Mouse (Mus musculus) liver, embryonic 14.5 days (tissue): ENCODE measurements at regions not wholly inside any gene's neighbourhood (a gene's known extent, or its start where the extent isn't known, plus 50 kb on each side); places are given as distances from the start of the nearest gene placed in this dataset.

Source experiments
- ATAC-seq: fragments of 200-750 bp; cut with Nextera tagmentation; 2 replicates; pipeline ENCODE4 v1.8.0; 2017; ENCODE audit warnings: moderate number of reproducible peaks, mild to moderate bottlenecking, moderate library complexity; ENCODE audit not compliant: insufficient read depth
- DNase-seq, 3 experiments: peaks; one replicate each; pipeline ENCODE4 v3.0.0-alpha.2; 2012 to 2013; ENCODE audit warnings: low read depth in 3 of 3, low spot score in 3 of 3
- H3K27ac ChIP-seq: fragments of 300-500 bp; sonication (generic); 2 replicates; pipeline ENCODE4 v1.5.1; 2014; ENCODE audit warnings: moderate library complexity, mild to moderate bottlenecking, control low read depth, inconsistent platforms
- H3K27me3 ChIP-seq: fragments of 300-500 bp; sonication (generic); 2 replicates; pipeline ENCODE4 v1.6.1; 2014; ENCODE audit warnings: mild to moderate bottlenecking, low read length, moderate library complexity; ENCODE audit not compliant: control insufficient read depth, insufficient read depth
- H3K36me3 ChIP-seq: fragments of 300-500 bp; sonication (generic); replicated peaks from 2 replicates; pipeline ENCODE4 v1.6.1; 2014; ENCODE audit warnings: low read depth; ENCODE audit not compliant: control insufficient read depth, insufficient read depth
- H3K4me1 ChIP-seq, 2 experiments: fragments of 200-500 bp in 1 of 2; fragments of 300-500 bp in 1 of 2; sonication (generic) in 1 of 2; replicated peaks; 2 replicates each; pipeline ENCODE4 v1.6.1; 2012 to 2014; ENCODE audit warnings: antibody characterized with exemption in 1 of 2, inconsistent platforms in 1 of 2, low read length in 1 of 2; ENCODE audit not compliant: control insufficient read depth in 2 of 2, insufficient read depth in 2 of 2
- H3K4me2 ChIP-seq: fragments of 300-500 bp; sonication (generic); 2 replicates; pipeline ENCODE4 v1.6.1; 2014; ENCODE audit warnings: low read depth, mild to moderate bottlenecking, control low read depth, moderate library complexity
- H3K4me3 ChIP-seq, 2 experiments: fragments of 200-500 bp in 1 of 2; fragments of 300-500 bp in 1 of 2; sonication (generic) in 1 of 2; 2 replicates each; pipeline ENCODE4 v1.5.1; 2012 to 2014; ENCODE audit warnings: low read depth in 2 of 2, low read length in 2 of 2, mild to moderate bottlenecking in 2 of 2, control low read depth in 1 of 2, inconsistent platforms in 1 of 2, moderate library complexity in 1 of 2; ENCODE audit not compliant: insufficient read depth in 1 of 2
- H3K9ac ChIP-seq: fragments of 300-500 bp; sonication (generic); replicated peaks from 2 replicates; pipeline ENCODE4 v1.6.1; 2014; ENCODE audit warnings: mild to moderate bottlenecking, control low read depth, moderate library complexity
- H3K9me3 ChIP-seq: fragments of 300-500 bp; sonication (generic); 2 replicates; pipeline ENCODE4 v1.6.1; 2016; ENCODE audit warnings: low read length, mixed read lengths; ENCODE audit not compliant: control insufficient read depth
- CTCF ChIP-seq: IDR thresholded peaks from 2 replicates; pipeline ENCODE4 v1.5.1; 2016; ENCODE audit warnings: antibody characterized with exemption, low read depth, control low read depth
- EP300 ChIP-seq: IDR thresholded peaks from 2 replicates; pipeline ENCODE4 v1.6.1; 2016; ENCODE audit warnings: antibody characterized with exemption, low read depth
- WGBS: fragments of 180-500 bp; shearing (Covaris S2); extraction: QIAGEN DNeasy Blood & Tissue Kit; methylation state at CpG from one replicate; pipeline ENCODE4 v1.1.7; 2014; ENCODE audit not compliant: insufficient replicate concordance; 5-methylcytosine and 5-hydroxymethylcytosine counted together

DNA sequence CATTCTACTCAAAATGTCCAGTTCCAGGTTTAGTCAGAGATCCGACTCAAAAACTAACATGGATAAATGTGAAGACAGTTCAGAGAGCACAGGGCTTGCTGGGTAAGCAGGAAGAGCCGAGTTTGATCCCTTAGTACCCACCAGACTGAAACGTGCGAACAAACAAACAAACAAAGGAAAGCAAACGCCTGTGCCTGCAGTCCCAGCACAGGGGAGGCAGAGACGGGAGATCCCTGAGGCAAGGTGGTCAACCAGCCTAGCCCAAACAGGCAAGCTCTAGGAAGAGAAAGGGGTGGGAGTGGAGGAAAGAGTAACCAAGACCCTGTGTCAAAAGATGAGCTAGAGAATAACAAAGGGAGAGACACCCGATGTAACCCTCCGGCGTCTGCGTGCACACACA lies 293.5 kb upstream of the Sdk2 start:
- Histone ChIP-seq H3K36me3 (no peaks in the 10 kb centered on the region), H3K4me3 (no peak overlapping the region), H3K4me2 (no peak overlapping the region), H3K4me1 (no peaks in the 10 kb centered on the region), H3K27ac (no peak overlapping the region), H3K27me3 (no peaks in the 10 kb centered on the region), H3K9ac (no peak overlapping the region), H3K9me3 (no peaks in the 10 kb centered on the region)
- DNase-seq, result no peak
- WGBS, result 65% methylated on average over 10 of the region's 10 CpGs
- TF ChIP-seq CTCF, result no peak
- TF ChIP-seq EP300, result no peak
- no peak for ATAC-seq

DNA sequence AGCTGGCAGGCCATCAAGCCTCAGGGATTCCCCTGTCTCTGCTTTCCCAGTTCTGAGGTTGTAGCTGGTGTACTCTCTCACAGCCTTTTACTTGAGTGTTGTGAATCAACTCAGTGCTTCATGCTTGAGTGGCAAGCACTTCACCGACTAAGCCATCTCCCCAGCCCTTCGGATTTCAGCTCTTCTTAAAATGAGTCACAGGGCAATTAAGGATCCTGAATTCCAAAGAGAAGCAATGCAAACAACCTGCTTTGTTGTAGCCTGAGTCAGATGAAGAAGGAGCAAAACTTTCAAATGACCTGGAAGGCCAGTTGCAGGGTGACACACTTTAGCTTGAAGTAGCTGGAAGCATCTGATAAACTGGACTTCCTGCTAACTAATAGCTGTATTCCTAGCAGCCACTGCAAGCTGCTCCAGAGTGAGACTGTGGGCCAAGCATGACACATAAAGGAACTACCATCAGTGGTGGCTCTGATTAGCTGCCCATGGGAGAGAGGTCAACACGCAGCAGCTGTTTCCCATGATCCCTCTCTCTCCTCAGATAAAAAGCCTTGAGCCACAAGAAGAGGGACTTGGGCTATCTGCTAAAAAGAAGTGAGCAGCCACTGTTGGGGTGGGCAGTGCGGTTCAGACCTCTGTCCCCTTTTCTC lies 285.4 kb upstream of the Sdk2 start:
- DNase-seq, result no peak
- WGBS, result 31% methylated on average over 4 of the region's 4 CpGs

DNA sequence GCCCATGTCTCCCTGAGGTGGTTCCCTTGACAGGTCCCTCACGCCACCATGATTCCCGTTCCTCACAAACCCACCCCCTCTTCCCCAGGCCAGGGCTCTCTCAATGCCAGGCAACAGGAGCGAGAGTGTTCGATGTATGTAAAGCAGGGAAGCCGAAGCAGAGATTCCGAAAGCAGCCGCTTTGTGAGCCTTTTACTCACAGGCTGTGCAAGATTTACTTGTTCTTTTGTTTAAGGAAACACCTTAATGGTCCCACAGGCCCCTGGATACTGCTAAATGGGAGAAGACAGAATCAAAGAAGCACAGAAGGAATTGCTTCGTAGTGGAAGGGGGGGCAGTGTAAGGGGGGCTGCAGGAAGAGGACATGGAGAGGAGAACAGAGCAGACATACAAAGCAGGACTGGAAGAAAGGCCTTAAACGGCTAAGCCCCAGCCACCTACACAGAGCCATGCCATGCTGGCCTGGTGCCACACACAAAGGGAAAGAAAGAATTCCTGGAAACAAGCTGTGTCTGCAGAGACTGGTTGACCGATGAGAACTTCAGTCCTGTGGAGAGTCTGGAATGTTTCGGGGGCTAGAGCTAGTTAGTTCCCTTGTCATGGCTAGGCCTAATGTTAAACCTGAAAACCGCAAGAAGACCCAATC lies 270.1 kb upstream of the Sdk2 start:
- Histone ChIP-seq H3K9ac (no peak overlapping the region), H3K27me3 (no peaks in the 10 kb centered on the region), H3K27ac (no peak overlapping the region), H3K36me3 (no peaks in the 10 kb centered on the region), H3K9me3 (no peaks in the 10 kb centered on the region), H3K4me1 (no peaks in the 10 kb centered on the region), H3K4me3 (no peak overlapping the region), H3K4me2 (no peak overlapping the region)
- WGBS, result 76% methylated on average over 12 of the region's 12 CpGs
- DNase-seq (no peak), ATAC-seq (no peak)
- TF ChIP-seq CTCF, result no peak
- TF ChIP-seq EP300, result no peak

More for the DNA sequence above, 285.4 kb upstream of the Sdk2 start:
- TF ChIP-seq CTCF (no peak), EP300 (no peak)
- Histone ChIP-seq H3K27ac (no peak overlapping the region), H3K4me3 (no peak overlapping the region), H3K4me2 (no peak overlapping the region), H3K4me1 (no peaks in the 10 kb centered on the region), H3K9ac (no peak overlapping the region), H3K36me3 (no peaks in the 10 kb centered on the region), H3K27me3 (no peaks in the 10 kb centered on the region), H3K9me3 (no peaks in the 10 kb centered on the region)
- no peak for ATAC-seq

DNA sequence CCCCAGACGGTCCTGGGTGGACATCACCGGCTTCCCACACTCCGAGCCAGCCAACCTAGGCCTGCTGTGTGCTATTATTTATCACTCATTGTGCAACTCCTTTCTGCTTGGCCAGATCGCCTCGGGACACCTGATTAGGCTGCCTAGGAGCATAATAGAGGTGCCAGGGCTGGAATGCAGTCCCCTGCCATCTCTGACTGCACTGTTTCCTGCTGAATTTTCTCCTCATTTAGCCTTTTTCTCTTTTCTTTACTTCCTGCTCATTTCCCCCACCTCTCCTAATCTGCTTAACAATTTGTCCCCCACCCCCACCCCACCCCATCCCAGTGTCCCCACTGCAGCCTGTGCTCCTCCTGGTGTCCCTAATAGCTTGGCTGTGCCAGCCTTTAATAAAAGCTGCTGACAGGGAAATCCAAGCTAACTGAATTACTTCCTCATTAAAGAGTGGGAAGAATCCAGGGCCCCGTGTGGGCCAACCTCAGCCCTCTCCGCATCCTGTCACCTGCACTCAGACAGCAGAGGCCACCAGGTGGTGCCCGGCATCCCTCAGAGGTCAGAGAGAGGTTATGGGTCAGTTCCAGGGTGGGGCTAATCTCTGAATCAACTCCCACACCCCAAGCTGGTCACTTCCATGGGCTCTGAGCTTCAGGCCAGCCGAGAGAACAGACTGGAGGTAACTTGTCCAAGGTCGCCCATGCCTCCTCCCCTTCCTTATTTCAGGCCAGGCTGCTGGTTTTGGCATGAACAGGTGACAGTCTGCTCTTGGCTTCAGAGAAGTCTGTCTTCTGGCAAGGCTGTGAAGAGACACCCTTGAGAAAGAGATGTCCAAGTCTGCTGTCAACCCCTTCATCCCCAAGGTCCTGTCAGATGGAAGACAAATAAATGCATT lies 269.3 kb upstream of the Sdk2 start:
- Histone ChIP-seq H3K4me3 (no peak overlapping the region), H3K27me3 (no peaks in the 10 kb centered on the region), H3K4me2 (no peak overlapping the region), H3K4me1 (no peaks in the 10 kb centered on the region), H3K27ac (no peak overlapping the region), H3K9ac (no peak overlapping the region), H3K36me3 (no peaks in the 10 kb centered on the region), H3K9me3 (no peaks in the 10 kb centered on the region)
- 50% methylated on average over 10 of the region's 10 CpGs for WGBS
- TF ChIP-seq CTCF (no peak), EP300 (no peak)
- DNase-seq (no peak), ATAC-seq (no peak)

DNA sequence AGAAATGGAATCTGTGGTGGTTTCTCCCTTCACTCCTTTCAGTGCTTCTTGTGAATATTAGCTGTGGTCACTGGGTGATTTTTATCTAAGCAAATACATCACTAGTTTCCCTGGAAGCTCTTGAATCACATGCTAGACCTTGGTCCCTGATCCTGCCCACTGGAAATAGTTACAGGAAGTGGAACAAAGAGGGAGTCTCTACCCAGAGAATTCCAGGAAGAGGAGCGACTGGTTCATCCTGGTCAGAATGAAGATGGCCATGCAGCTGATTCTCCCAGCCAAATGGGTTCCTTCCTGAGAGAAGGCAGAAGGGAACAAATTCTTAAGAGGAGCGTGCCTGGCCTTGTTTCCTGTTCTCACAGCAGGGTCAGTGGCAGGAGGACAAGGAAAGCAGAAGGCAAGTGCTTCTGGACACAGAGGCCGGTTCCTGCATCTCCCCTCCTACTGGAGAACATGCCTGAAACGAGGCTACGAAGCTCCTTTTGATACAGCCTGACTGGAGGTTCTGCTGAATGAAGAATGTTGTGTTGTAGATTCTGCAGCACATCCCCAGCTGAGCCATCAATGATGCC lies 264.8 kb upstream of the Sdk2 start:
- 43% methylated on average over 5 of the region's 5 CpGs for whole genome bisulfite sequencing
- Histone ChIP-seq H3K9me3 (no peaks in the 10 kb centered on the region), H3K36me3 (no peaks in the 10 kb centered on the region), H3K27me3 (no peaks in the 10 kb centered on the region), H3K4me2 (no peak overlapping the region), H3K27ac (no peak overlapping the region), H3K4me1 (no peaks in the 10 kb centered on the region), H3K9ac (no peak overlapping the region), H3K4me3 (no peak overlapping the region)
- TF ChIP-seq EP300, result no peak
- TF ChIP-seq CTCF, result no peak
- DNase-seq (no peak), ATAC-seq (no peak)
